Mouse (Mus musculus) hindbrain, embryonic 11.5 days (tissue): ENCODE results near the gene Pou6f1. TPM values are rescaled to one million over a fixed set of nuclear protein-coding genes. Genes with fewer than 3 reads are reported as not detected.
"Not testable (repeated sequence)": the region's sequence is repeated elsewhere in the genome, so short reads cannot be mapped to it uniquely, and the experiment has no call there.

Experiments
- ATAC-seq: fragments of 200-750 bp; cut with Nextera tagmentation; 2 replicates; pipeline ENCODE4 v1.8.0; 2017; ENCODE audit warnings: mild to moderate bottlenecking, moderate TSS enrichment, moderate library complexity; ENCODE audit not compliant: low FRiP score
- DNase-seq: peaks from one replicate; pipeline ENCODE4 v3.0.0-alpha.2; 2015; ENCODE audit warnings: low spot score
- H3K27ac ChIP-seq: fragments of 300-500 bp; sonication (generic); 2 replicates; pipeline ENCODE4 v1.5.1; 2014; ENCODE audit warnings: mild to moderate bottlenecking, low read depth, low read length
- H3K27me3 ChIP-seq: fragments of 300-500 bp; sonication (generic); 2 replicates; pipeline ENCODE4 v1.6.1; 2014; ENCODE audit warnings: mild to moderate bottlenecking, low read length, moderate library complexity, mixed read lengths; ENCODE audit not compliant: control insufficient read depth, insufficient read depth
- H3K36me3 ChIP-seq: fragments of 300-500 bp; sonication (generic); 2 replicates; pipeline ENCODE4 v1.6.1; 2014; ENCODE audit warnings: mild to moderate bottlenecking, low read length, moderate library complexity, mixed read lengths; ENCODE audit not compliant: control insufficient read depth, insufficient read depth
- H3K4me1 ChIP-seq: fragments of 300-500 bp; sonication (generic); replicated peaks from 2 replicates; pipeline ENCODE4 v1.6.1; 2014; ENCODE audit warnings: low read length, mixed read lengths; ENCODE audit not compliant: control insufficient read depth, insufficient read depth
- H3K4me2 ChIP-seq: fragments of 300-500 bp; sonication (generic); replicated peaks from 2 replicates; pipeline ENCODE4 v1.6.1; 2014; ENCODE audit warnings: mild to moderate bottlenecking, low read depth, low read length
- H3K4me3 ChIP-seq: fragments of 300-500 bp; sonication (generic); 2 replicates; pipeline ENCODE4 v1.5.1; 2014; ENCODE audit warnings: low read depth, low read length
- H3K9ac ChIP-seq: fragments of 300-500 bp; sonication (generic); 2 replicates; pipeline ENCODE4 v1.6.1; 2014; ENCODE audit warnings: low read depth, low read length
- H3K9me3 ChIP-seq: fragments of 300-500 bp; sonication (generic); 2 replicates; pipeline ENCODE4 v1.6.1; 2016; ENCODE audit warnings: low read length; ENCODE audit not compliant: control insufficient read depth
- WGBS: fragments of 180-500 bp; shearing (Covaris S2); extraction: QIAGEN DNeasy Blood & Tissue Kit; methylation state at CpG from one replicate; pipeline ENCODE4 v1.1.7; 2014; 5-methylcytosine and 5-hydroxymethylcytosine counted together
- polyA plus RNA-seq: library from polyadenylated mRNA; unstranded; fragments of >200 nt; fragmentation: Nextera tagmentation; extraction: Ambion mirVana; gene quantifications from 2 replicates; pipeline ENCODE4 v1.2.1, GENCODE M21; 2014

Pou6f1 gene
- polyA plus RNA-seq, 1 experiment from 2014 or later: 15.7 TPM

DNA sequence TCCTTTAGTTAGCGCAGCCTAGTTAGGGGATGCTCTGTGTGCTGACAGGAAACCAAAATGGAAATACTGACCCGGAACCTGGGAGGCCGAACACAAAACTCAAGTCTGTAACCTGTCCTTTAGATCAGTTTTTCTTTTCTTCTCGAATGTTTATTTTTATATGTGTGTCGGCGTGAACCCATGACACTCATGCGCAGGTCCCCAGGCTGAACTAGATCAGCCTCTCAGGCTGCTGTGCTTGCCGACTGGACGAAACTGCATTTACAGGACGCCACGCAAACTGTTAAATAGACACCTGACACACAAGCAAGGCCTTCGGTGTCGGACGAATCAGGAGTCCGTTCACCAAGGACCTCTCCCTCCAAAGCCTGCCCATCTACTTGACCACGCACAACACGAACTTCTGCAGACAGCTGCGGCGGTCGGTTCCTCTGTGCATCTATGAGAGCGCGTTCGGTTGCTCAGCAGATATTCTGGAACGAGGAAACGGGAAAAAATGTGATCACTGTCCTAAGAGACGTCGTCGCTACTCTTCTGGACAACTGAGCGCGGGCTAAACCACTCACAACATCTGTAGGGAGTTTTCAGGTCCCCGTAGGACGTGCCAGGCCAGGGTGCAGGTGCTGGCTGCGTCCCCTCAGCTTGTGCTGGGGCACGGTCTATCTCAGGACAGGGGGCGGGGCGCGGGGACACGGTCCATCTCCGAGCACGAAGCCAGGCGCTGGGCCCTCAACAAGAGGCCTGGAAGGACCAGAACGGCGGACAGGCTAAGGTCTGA lies 14.6 kb upstream of the Pou6f1 start:
- Histone ChIP-seq H3K4me1 (no peaks in the 10 kb centered on the region; the same call in 1 of the 2 replicates), H3K27ac (peak overlapping the region; percentile 97; the same call in 1 of the 2 replicates), H3K9ac (peak overlapping the region; percentile 44), H3K27me3 (no peaks in the 10 kb centered on the region), H3K4me3 (peak overlapping the region; percentile 92), H3K4me2 (peak overlapping the region; percentile 72), H3K9me3 (no peaks in the 10 kb centered on the region), H3K36me3 (peaks cover 3% of the 10 kb centered on the region)
- DNase-seq: no peak
- WGBS: 10% methylated on average over 43 of the region's 43 CpGs
- ATAC-seq: peak; percentile 7

DNA sequence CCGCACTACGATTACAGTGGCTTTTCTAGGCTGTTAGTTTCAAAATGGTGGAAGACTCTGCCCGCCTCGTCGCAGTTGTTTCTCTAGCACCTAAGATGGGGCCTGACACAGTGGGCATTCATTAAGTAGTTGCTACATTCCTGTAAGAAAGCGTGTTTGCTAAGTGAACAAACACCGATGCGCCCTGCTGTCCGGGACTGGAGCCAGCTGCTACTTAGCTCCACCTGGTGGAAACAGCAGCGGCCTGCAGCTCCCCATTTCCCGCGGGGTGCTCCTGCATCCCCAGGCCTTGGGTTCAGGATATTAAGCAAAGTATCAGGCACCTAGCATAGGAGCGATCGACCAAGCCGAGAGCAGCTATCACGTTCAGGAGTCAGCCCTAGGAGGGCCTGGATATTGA lies 13.8 kb upstream of the Pou6f1 start:
- Histone ChIP-seq H3K4me1 (peaks cover 2% of the 10 kb centered on the region; the same call in 1 of the 2 replicates), H3K27me3 (no peaks in the 10 kb centered on the region), H3K4me2 (peak overlapping the region; percentile 5; the same call in 1 of the 2 replicates), H3K36me3 (peaks cover 3% of the 10 kb centered on the region; the same call in 1 of the 2 replicates), H3K9me3 (no peaks in the 10 kb centered on the region), H3K4me3 (no peak overlapping the region; the same call in 1 of the 2 replicates), H3K9ac (no peak overlapping the region), H3K27ac (no peak overlapping the region)
- peak; percentile 84 for DNase-seq
- ATAC-seq: no peak
- 9% methylated on average over 16 of the region's 16 CpGs for WGBS

DNA sequence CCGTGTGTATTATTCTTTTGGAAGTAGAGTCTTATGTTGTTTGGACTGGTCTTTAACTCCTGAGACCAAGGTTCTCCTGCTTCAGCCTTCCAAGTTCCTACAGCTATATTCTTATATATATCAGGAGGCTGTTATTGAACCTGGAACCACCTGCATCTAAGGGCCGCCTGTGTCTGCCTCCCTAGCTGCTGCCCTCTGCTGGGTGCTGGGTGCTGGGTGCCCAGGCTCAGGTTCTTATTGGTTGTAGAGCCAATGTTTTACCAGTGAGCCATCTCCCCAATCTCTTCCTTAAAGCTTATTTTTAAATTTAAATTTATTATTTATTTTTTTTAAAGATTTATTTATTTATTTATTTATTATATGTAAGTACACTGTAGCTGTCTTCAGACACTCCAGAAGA lies 12.6 kb upstream of the Pou6f1 start:
- H3K27ac ChIP-seq: no peak overlapping the region
- no peak overlapping the region for H3K4me3 ChIP-seq
- no peaks in the 10 kb centered on the region for H3K27me3 ChIP-seq
- ATAC-seq: no peak
- H3K36me3 ChIP-seq: no peaks in the 10 kb centered on the region
- H3K9me3 ChIP-seq: no peaks in the 10 kb centered on the region
- H3K4me1 ChIP-seq: peaks cover 2% of the 10 kb centered on the region; the same call in 1 of the 2 replicates
- H3K4me2 ChIP-seq: no peak overlapping the region
- no peak for DNase-seq
- no peak overlapping the region for H3K9ac ChIP-seq
- WGBS: 70% methylated on average over 2 of the region's 2 CpGs

DNA sequence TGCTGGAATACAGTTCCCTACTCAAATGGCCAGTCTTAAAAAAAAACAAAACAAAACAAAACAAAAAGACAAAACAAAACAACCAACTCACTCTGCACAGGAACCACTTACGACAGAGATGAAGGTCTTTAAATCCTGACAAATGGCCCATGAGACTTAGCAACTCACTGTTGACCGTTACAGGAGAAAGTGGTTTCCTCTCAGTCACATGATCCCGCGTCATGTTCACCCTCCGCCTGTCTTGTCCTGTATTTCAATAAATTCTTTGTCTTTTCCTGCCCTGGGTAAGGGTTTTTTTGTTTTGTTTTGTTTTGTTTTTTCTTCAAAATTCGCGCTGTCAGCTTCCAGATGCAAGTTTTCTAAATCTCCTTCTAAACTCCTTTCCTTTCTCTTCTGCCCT lies 12.2 kb upstream of the Pou6f1 start:
- Histone ChIP-seq H3K4me3 (no peak overlapping the region), H3K4me2 (no peak overlapping the region), H3K9ac (no peak overlapping the region), H3K9me3 (no peaks in the 10 kb centered on the region), H3K4me1 (peaks cover 2% of the 10 kb centered on the region; the same call in 1 of the 2 replicates), H3K27me3 (no peaks in the 10 kb centered on the region), H3K27ac (no peak overlapping the region), H3K36me3 (no peaks in the 10 kb centered on the region)
- DNase-seq (no peak), ATAC-seq (no peak)
- WGBS: 83% methylated on average over 7 of the region's 7 CpGs

DNA sequence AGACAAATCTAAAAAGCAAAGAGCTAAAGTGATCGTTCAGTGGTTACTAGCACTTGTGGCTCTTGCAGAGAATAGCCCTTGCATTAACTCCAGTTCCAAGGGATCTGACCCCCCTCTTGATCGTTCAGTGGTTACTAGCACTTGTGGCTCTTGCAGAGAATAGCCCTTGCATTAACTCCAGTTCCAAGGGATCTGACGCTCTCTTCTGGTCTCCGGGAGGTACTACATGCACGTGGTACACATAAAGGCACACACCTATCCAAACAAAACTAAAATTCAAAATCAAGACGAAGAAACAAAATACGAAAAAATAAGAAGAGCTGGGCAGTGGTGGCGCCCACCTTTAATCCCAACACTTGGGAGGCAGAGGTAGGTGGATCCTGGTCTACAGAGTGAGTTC lies 6.9 kb upstream of the Pou6f1 start:
- not testable (repeated sequence) for H3K9ac ChIP-seq, H3K27ac ChIP-seq, ATAC-seq, H3K9me3 ChIP-seq, H3K4me3 ChIP-seq, H3K27me3 ChIP-seq, H3K4me1 ChIP-seq, DNase-seq, H3K4me2 ChIP-seq, H3K36me3 ChIP-seq
- 93% methylated on average over 8 of the region's 8 CpGs for WGBS

DNA sequence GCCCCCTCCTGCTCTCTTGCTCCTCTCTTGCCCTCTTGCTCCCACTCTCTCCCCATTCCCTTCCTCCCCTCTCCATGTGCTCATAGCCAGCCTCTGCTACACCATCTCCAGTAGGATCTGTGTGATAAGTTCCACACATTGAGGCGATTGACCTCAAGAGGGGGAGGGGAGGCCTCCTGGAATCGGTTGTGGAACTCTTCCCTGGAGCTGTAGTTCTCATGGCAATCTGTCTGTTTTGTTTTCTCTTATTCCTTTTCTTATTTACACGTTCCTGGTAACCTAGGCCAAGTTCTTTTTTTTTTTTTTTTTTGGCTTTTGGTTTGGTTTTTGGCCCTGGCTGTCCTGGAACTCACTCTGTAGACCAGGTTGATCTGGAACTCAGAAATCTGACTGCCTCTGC lies 1.9 kb upstream of the Pou6f1 start:
- no peaks in the 10 kb centered on the region for H3K9me3 ChIP-seq
- ATAC-seq: no peak
- DNase-seq: no peak
- H3K4me2 ChIP-seq: no peak overlapping the region
- H3K27ac ChIP-seq: no peak overlapping the region
- peaks cover 18% of the 10 kb centered on the region for H3K27me3 ChIP-seq
- 46% methylated on average over 3 of the region's 3 CpGs for WGBS
- H3K36me3 ChIP-seq: no peaks in the 10 kb centered on the region
- no peak overlapping the region for H3K9ac ChIP-seq
- H3K4me3 ChIP-seq: no peak overlapping the region
- peaks cover 7% of the 10 kb centered on the region; the same call in 1 of the 2 replicates for H3K4me1 ChIP-seq

DNA sequence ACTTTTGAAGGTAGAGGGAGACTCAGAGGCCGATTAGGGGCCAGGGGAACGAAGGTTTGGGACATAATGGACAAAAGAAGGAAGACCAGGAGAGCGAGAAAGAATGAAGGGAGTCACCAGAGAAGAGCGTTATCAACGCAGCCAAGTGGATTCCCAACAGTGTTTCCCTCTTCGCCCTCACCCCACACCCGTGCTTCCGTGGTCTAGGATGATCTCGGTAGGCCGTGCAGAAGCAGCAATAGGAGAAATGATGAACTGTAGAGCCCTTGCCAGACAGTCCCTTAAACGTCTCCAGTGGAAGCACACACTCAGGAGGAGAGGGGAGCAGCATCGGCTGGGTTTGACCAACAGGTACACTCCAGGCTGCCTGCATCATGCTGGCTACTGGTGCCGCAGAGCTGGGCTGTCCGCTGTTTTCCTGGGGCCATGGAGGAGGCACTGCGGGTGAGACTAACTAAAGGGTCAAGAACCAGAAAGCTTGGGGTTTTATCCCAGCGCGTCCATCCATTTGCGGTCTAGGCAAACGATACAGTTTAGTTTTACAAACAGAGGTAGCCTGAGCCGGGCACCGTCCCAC lies 1.0 kb upstream of the Pou6f1 start:
- ATAC-seq (no peak), DNase-seq (peak; percentile 19)
- Histone ChIP-seq H3K4me3 (no peak overlapping the region), H3K36me3 (no peaks in the 10 kb centered on the region), H3K4me1 (peaks cover 7% of the 10 kb centered on the region; the same call in 1 of the 2 replicates), H3K27me3 (peaks cover 18% of the 10 kb centered on the region), H3K4me2 (peak overlapping the region; percentile 81; the same call in 1 of the 2 replicates), H3K9ac (no peak overlapping the region), H3K9me3 (no peaks in the 10 kb centered on the region), H3K27ac (no peak overlapping the region)
- WGBS: 10% methylated on average over 21 of the region's 21 CpGs

DNA sequence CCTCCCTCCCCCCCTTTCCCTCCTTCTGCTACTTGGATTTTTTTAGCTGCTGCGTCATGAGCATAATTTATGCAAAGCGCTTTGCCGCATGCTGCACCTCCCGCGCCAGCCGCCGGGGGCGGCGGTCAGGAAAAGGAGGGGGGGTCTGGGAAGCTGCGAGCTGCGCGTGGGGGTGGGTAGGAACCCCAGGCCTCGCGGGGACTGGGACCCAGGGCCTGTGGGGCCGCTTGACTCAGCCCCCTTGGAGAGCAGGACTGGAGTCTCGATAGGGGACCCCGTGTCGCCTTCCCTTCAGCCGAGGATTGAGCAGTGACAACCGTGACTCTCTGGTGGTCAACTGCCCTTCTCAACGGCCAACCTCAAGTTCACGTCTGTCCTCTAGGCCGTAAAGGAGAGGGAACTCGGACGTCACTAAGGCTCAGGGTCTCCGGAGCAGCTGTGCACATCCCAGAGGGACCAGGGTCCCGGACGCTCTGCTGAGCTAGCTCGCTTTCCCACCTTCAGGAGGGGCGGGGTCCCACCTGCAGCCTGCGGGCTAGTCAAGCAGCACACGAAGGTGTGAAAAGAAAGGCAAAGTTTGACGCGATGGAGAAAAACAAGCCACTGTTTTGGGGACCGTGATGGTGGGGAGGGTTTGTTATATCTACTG lies 387 bp upstream of the Pou6f1 start:
- peaks cover 7% of the 10 kb centered on the region; the same call in 1 of the 2 replicates for H3K4me1 ChIP-seq
- 1% methylated on average over 35 of the region's 35 CpGs for WGBS

More for the DNA sequence above, 387 bp upstream of the Pou6f1 start:
- Histone ChIP-seq H3K9ac (peak overlapping the region; percentile 91), H3K4me2 (peak overlapping the region; percentile 81), H3K27ac (peak overlapping the region; percentile 70), H3K9me3 (no peaks in the 10 kb centered on the region), H3K4me3 (peak overlapping the region; percentile 77), H3K27me3 (peaks cover 18% of the 10 kb centered on the region), H3K36me3 (no peaks in the 10 kb centered on the region)
- DNase-seq: peak; percentile 85
- ATAC-seq: peak; percentile 64
